Mouse (Mus musculus): Measurements from ENCODE around the gene Kansl1.

- TF ChIP-seq CTCF (IDR thresholded peaks at IDR 0.05; ENCODE audit: low read depth): no peak
- no peak for TF ChIP-seq EP300 (IDR thresholded peaks at IDR 0.05; ENCODE audit: low read depth)
Observed at GRCm38 (mm10) chr11:104331208-104331607, 137.5 kb downstream of the Kansl1 start.

Data from liver, postnatal 0 days (tissue).